Mouse (Mus musculus) lung, postnatal 0 days (tissue): ENCODE measurements around the gene Robo1.

Experiments used
- CTCF ChIP-seq: IDR thresholded peaks from 2 replicates; pipeline ENCODE4 v1.5.1; 2016; ENCODE audit warnings: antibody characterized with exemption, mild to moderate bottlenecking
- EP300 ChIP-seq: IDR thresholded peaks from 2 replicates; pipeline ENCODE4 v1.6.1; 2016; ENCODE audit warnings: antibody characterized with exemption, mild to moderate bottlenecking, control low read depth

DNA sequence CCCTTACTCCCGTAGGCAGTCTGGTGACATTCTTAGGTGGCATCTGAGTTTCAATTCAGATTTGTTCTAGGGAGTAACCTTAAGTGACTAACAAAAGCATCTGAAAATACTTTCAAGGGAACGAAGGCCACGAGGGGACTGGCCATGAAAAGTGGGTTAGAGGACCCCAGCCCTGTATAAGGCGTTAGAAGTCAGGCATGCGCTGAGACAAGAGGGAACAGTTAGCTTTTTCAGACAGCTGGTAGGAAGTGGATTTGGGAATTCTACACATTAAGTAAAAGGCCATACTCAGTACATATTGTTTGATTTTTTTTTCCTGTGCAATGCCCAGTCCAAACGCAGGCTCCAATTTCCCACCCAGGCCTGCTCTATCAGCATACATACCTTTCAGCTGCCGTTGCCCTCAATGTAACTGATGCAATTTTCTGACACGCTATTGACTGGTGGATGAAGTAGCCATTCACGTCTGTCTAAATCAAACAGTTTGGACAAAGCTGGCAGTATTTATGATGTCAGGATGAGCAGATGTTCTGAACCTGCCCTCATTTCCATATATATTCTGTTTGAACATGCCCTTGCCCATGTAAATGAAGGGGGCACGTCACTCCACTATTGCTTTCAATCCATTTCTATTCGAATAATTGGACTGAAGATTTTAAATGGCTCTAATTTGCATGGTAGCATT is 651.1 kb downstream of the Robo1 start:
- TF ChIP-seq CTCF: no peak
- TF ChIP-seq EP300: no peak
